Comparison of ENCODE assay signal across 12 mouse cellular contexts in the genomic region with DNA sequence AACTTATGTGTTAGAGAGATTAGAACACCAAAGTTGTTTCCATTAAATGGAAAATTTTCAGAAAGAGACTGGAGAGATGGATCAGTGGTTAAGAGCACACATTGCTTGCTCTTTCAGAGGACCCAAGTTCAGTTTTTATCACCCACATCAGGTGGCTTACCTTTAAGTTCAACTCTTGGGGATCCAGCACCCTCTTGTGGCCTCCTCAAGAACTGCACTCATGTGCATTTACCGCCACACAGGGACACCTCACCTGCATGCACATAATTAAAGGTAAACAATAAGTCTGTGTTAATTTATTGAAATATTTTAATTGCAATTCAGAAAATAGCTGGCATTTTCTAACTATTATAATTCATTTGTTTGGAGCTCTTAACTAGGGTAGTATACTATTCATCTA. TPM values are rescaled to one million over a fixed set of nuclear protein-coding genes. Genes with fewer than 3 reads are reported as not detected.
DNase-seq lines count a peak whose midpoint lies in the region; ATAC-seq and TF ChIP-seq lines count a peak whose summit lies in the region.
"Had no signal": no experiment of that assay in that cellular context is flagged by ENCODE, and none has a peak within 500 bp of the region (broad histone marks: within the 10 kb centered on the region; RNA-seq: fewer than 3 reads in every experiment).

No protein-coding gene starts in this region.

- peaks cover 0 to 53% of the 10 kb centered on the region in 2 experiments; a peak in 2 of 4 replicates for H3K36me3 ChIP-seq in MEL (ENCODE audit: control insufficient read depth in 1 of 2, insufficient read depth in 2 of 2, low read length in 2 of 2)
- H3K36me3 ChIP-seq in liver, embryonic 13.5 days = peaks cover 85% of the 10 kb centered on the region

- ATAC-seq in liver, embryonic 13.5 days (ENCODE audit: low read depth) = no peak
- ATAC-seq in erythroblast, adult 5-6 weeks (replicated peaks; ENCODE audit: low FRiP score, poor library complexity, severe bottlenecking) = no peak
- ATAC-seq: midbrain, embryonic 15.5 days had no signal

- DNase-seq in kidney, adult 9 months = peak; percentile 20
- DNase-seq in kidney, adult 18-20 months = no peak
- peak; percentile 9 to 26 for DNase-seq in B cell, adult 2 months
- DNase-seq in MEL (ENCODE audit: low read depth, low spot score) = peak; percentile 43
- DNase-seq in liver, embryonic 13.5 days = peak; percentile 15
- DNase-seq in cerebellum, adult 18-20 months = no peak
- DNase-seq: adrenal gland, postnatal 25 days; heart, postnatal 4 days; right cerebral cortex, postnatal 25 days had no signal

- WGBS in liver, embryonic 13.5 days (ENCODE audit: insufficient replicate concordance) = 92% methylated on average over 1 of the region's 1 CpGs

- TF ChIP-seq EP300 in MEL (IDR thresholded peaks at IDR 0.05; ENCODE audit: low read depth in 1 of 2, low read length in 2 of 2) = no peak

- no peaks in the 10 kb centered on the region for H3K4me1 ChIP-seq in MEL (ENCODE audit: control insufficient read depth in 1 of 2, insufficient read depth in 2 of 2, low read length in 2 of 2)
- no peaks in the 10 kb centered on the region for H3K4me1 ChIP-seq in liver, embryonic 13.5 days (replicated peaks)
- H3K4me1 ChIP-seq: midbrain, embryonic 15.5 days had no signal

- H3K4me2 ChIP-seq in liver, embryonic 13.5 days = no peak overlapping the region
- H3K4me2 ChIP-seq: midbrain, embryonic 15.5 days had no signal

- H3K9ac ChIP-seq in MEL (ENCODE audit: control insufficient read depth, low read depth, low read length, poor library complexity, severe bottlenecking) = no peak overlapping the region
- H3K9ac ChIP-seq in liver, embryonic 13.5 days = no peak overlapping the region
- H3K9ac ChIP-seq: midbrain, embryonic 15.5 days had no signal

- TF ChIP-seq RAD21 in MEL (IDR thresholded peaks at IDR 0.05; ENCODE audit: low read depth, low read length) = peak; percentile 51

- no peak for TF ChIP-seq POLR2A in MEL (IDR thresholded peaks at IDR 0.05; ENCODE audit: control insufficient read depth in 1 of 2, insufficient read depth in 1 of 2, low read depth in 1 of 2, low read length in 2 of 2, poor library complexity in 1 of 2)

- no peaks in the 10 kb centered on the region for H3K27me3 ChIP-seq in MEL (ENCODE audit: control insufficient read depth in 1 of 2, insufficient read depth in 2 of 2, low read length in 2 of 2)
- no peaks in the 10 kb centered on the region for H3K27me3 ChIP-seq in liver, embryonic 13.5 days
- H3K27me3 ChIP-seq: midbrain, embryonic 15.5 days had no signal

- TF ChIP-seq CTCF in MEL (IDR thresholded peaks at IDR 0.05 in 2 of 3, conservative IDR thresholded peaks at IDR 0.05 in 1 of 3; ENCODE audit: control insufficient read depth in 1 of 3, insufficient read depth in 1 of 3, low read depth in 2 of 3, low read length in 3 of 3, poor library complexity in 1 of 3, severe bottlenecking in 1 of 3) = peak; percentile 58 to 68 (median 61)

- no peaks in the 10 kb centered on the region for H3K9me3 ChIP-seq in MEL (replicated peaks; ENCODE audit: insufficient read depth, low read length)
- no peaks in the 10 kb centered on the region for H3K9me3 ChIP-seq in liver, embryonic 13.5 days (replicated peaks)
- H3K9me3 ChIP-seq: midbrain, embryonic 15.5 days had no signal

- no peaks in the 10 kb centered on the region for H3K79me2 ChIP-seq in MEL (ENCODE audit: control insufficient read depth, insufficient read depth, low read length, poor library complexity)

- H3K27ac ChIP-seq in MEL (ENCODE audit: control insufficient read depth, low read depth, low read length) = no peak overlapping the region
- H3K27ac ChIP-seq in liver, embryonic 13.5 days = no peak overlapping the region
- H3K27ac ChIP-seq: midbrain, embryonic 15.5 days had no signal

- no peak overlapping the region for H3K4me3 ChIP-seq in MEL (ENCODE audit: control insufficient read depth in 1 of 2, insufficient read depth in 1 of 2, low read depth in 2 of 2, low read length in 2 of 2)
- H3K4me3 ChIP-seq in liver, embryonic 13.5 days (replicated peaks) = no peak overlapping the region
- H3K4me3 ChIP-seq: midbrain, embryonic 15.5 days had no signal

TF ChIP-seq in MEL, 35 proteins besides CTCF, POLR2A, EP300 and RAD21:
- TF ChIP-seq SMC3 (IDR thresholded peaks at IDR 0.05; ENCODE audit: low read depth, low read length) = peak; percentile 50
- TF ChIP-seq NRF1 (IDR thresholded peaks at IDR 0.05; ENCODE audit: insufficient read depth, low read depth, low read length, poor library complexity, severe bottlenecking) = no peak
- TF ChIP-seq MAX (IDR thresholded peaks at IDR 0.05; ENCODE audit: low read length) = no peak
- TF ChIP-seq ZC3H11A (IDR thresholded peaks at IDR 0.05; ENCODE audit: low read depth, low read length) = 0 out of 2 replicates have a peak, but pooled peaks have one; percentile 11
- no peak for TF ChIP-seq CHD1 (IDR thresholded peaks at IDR 0.05; ENCODE audit: low read depth, low read length)
- TF ChIP-seq TAL1 (IDR thresholded peaks at IDR 0.05; ENCODE audit: low read length) = no peak
TF ChIP-seq in MEL: peak in this region for 2.

RNA-seq across cellular contexts. Expression of gene Smc2, which starts 20.7 kb away (rescaled TPM):
- 56.9 and 59.8 TPM in 2 replicates for total RNA-seq in MEL (2012; rRNA removed)
- polyA plus RNA-seq in MEL (2012; ENCODE audit: insufficient read depth in 1 of 2, insufficient read length in 2 of 2, low read depth in 1 of 2, low replicate concordance in 2 of 2, missing spikeins in 1 of 2) = 100 to 1,000 TPM in 1 of 2 experiments, 10 to 100 TPM in 1; 40.7 to 215 TPM
- polyA plus RNA-seq in liver, embryonic 13.5 days (2015; fragmentation: Nextera tagmentation; extraction: Ambion mirVana) = 221 and 285 TPM in 2 replicates
- 31.1 and 61.1 TPM in 2 replicates for total RNA-seq in erythroblast, adult 5-6 weeks (2015; ENCODE audit: low replicate concordance)
- 75.4 and 83.4 TPM in 2 replicates for total RNA-seq in erythroblast, adult 5-6 weeks (2017; ENCODE audit: low replicate concordance)

RNA-seq across cellular contexts. Expression of gene Vma21-ps, which starts 37.3 kb away (rescaled TPM):
- total RNA-seq in MEL (2012; rRNA removed) = 2.3 and 3.0 TPM in 2 replicates
- polyA plus RNA-seq in MEL (2012; ENCODE audit: insufficient read depth in 1 of 2, insufficient read length in 2 of 2, low read depth in 1 of 2, low replicate concordance in 2 of 2, missing spikeins in 1 of 2) = not detected
- 1.6 and 2.8 TPM in 2 replicates for polyA plus RNA-seq in liver, embryonic 13.5 days (2015; fragmentation: Nextera tagmentation; extraction: Ambion mirVana)
- not detected in 2 replicates for total RNA-seq in erythroblast, adult 5-6 weeks (2015; ENCODE audit: low replicate concordance)
- not detected in 2 replicates for total RNA-seq in erythroblast, adult 5-6 weeks (2017; ENCODE audit: low replicate concordance)
- total RNA-seq: adrenal gland, postnatal 25 days; layer of hippocampus, postnatal 25 days had no signal

Comparison
In these comparisons a context has a peak if more than half of its experiments do, and no peak if none do; other contexts are left out.
1. DNase-seq: peak in kidney, adult 9 months (single experiment), B cell, adult 2 months (2 of 2), MEL (single experiment) and liver, embryonic 13.5 days (single experiment); none in kidney, adult 18-20 months (single experiment) and cerebellum, adult 18-20 months (0 of 2).